Mouse (Mus musculus) cortical plate, adult 2 months (tissue): ENCODE data around the gene Igsf3.

Experiments
- CTCF ChIP-seq: fragments of 200-500 bp; IDR thresholded peaks from 2 replicates; pipeline ENCODE4 v1.5.1; 2011; ENCODE audit warnings: mild to moderate bottlenecking, control low read depth, low read length; ENCODE audit not compliant: insufficient read depth; ENCODE audit errors: extremely low read depth
- POLR2A ChIP-seq: fragments of 200-500 bp; IDR thresholded peaks from 2 replicates; pipeline ENCODE4 v1.6.1; 2011; ENCODE audit warnings: mild to moderate bottlenecking, low read length, control low read depth; ENCODE audit not compliant: insufficient read depth; ENCODE audit errors: extremely low read depth

- TF ChIP-seq CTCF (no peak), POLR2A (no peak)
Measured at GRCm38 (mm10) chr3:101450811-101451428, 74.0 kb downstream of the Igsf3 start.
